ENCODE assay signal across 9 mouse cellular contexts in the genomic region with DNA sequence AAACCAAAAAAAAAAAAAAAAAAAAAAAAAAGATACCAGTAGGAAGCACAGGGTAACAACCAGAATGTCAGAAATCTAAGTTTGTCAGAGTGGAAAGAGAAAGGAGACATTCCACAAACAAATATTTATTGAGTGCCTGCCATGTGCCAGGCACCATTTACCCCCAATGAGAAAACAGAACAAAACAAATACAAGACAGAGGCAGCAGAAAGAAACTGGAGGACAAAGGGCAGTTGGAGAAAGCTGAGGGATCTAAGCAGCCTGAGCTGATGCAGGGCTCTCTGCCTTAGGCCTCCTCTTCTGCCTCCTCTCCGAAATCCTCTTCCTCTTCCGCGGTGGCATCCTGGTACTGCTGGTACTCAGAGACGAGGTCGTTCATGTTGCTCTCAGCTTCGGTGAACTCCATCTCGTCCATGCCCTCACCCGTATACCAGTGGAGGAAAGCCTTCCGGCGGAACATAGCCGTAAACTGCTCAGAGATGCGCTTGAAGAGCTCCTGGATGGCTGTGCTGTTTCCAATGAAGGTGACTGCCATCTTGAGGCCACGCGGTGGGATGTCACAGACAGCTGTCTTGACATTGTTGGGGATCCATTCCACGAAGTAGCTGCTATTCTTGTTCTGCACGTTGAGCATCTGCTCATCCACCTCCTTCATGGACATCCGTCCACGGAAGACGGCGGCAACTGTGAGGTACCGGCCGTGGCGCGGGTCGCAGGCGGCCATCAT. TPM values are rescaled to one million over a fixed set of nuclear protein-coding genes. Genes with fewer than 3 reads are reported as not detected.
A peak's percentile ranks its signal among the peaks of the same experiment; 100 is the strongest.
DNase-seq lines count a peak whose midpoint lies in the region; ATAC-seq and TF ChIP-seq lines count a peak whose summit lies in the region.
"Had no signal": no experiment of that assay in that cellular context is flagged by ENCODE, and none has a peak within 500 bp of the region (broad histone marks: within the 10 kb centered on the region; RNA-seq: fewer than 3 reads in every experiment).

No protein-coding gene starts in this region.

- intact Hi-C loops in left cerebral cortex, postnatal 36 days (cut with DNase I) = loop anchor here (5.0 kb wide), 1 partner anchor 82 kb away; the partner anchor contains the start of genes Mrps18b and Ppp1r10

- H3K9ac ChIP-seq in kidney, embryonic 14.5 days (ENCODE audit: low read depth, low read length) = peak overlapping the region; percentile 87; the same call in 1 of the 2 replicates
- peak overlapping the region; percentile 94 for H3K9ac ChIP-seq in embryonic facial prominence, embryonic 14.5 days (ENCODE audit: low read depth, low read length)
- peak overlapping the region; percentile 98; the same call in 1 of the 2 replicates for H3K9ac ChIP-seq in neural tube, embryonic 14.5 days (replicated peaks; ENCODE audit: low read depth, low read length)

- peak overlapping the region; percentile 78 for H3K4me2 ChIP-seq in kidney, embryonic 14.5 days (replicated peaks; ENCODE audit: low read depth, low read length)
- peak overlapping the region; percentile 92 for H3K4me2 ChIP-seq in embryonic facial prominence, embryonic 14.5 days (ENCODE audit: low read depth, low read length)
- peak overlapping the region; percentile 69 for H3K4me2 ChIP-seq in neural tube, embryonic 14.5 days (ENCODE audit: low read depth, low read length)

- no peak overlapping the region for H3K27ac ChIP-seq in kidney, embryonic 14.5 days (ENCODE audit: low read depth, low read length)
- H3K27ac ChIP-seq in embryonic facial prominence, embryonic 14.5 days (replicated peaks; ENCODE audit: low read depth, low read length) = no peak overlapping the region
- H3K27ac ChIP-seq in neural tube, embryonic 14.5 days (ENCODE audit: low read depth, low read length) = no peak overlapping the region
- H3K27ac ChIP-seq: macrophage had no signal

- H3K27me3 ChIP-seq in kidney, embryonic 14.5 days (ENCODE audit: control insufficient read depth, insufficient read depth, low read length) = no peaks in the 10 kb centered on the region
- no peaks in the 10 kb centered on the region for H3K27me3 ChIP-seq in G1E (ENCODE audit: insufficient read depth, low read length)
- H3K27me3 ChIP-seq in embryonic facial prominence, embryonic 14.5 days (replicated peaks; ENCODE audit: control insufficient read depth, insufficient read depth, low read length) = no peaks in the 10 kb centered on the region
- no peaks in the 10 kb centered on the region for H3K27me3 ChIP-seq in neural tube, embryonic 14.5 days (ENCODE audit: control insufficient read depth, insufficient read depth, low read length)

- H3K4me1 ChIP-seq in kidney, embryonic 14.5 days (ENCODE audit: control insufficient read depth, insufficient read depth, low read length) = peaks cover 28% of the 10 kb centered on the region
- H3K4me1 ChIP-seq in G1E (ENCODE audit: insufficient read depth, low read depth, low read length) = peaks cover 62% of the 10 kb centered on the region
- peaks cover 21% of the 10 kb centered on the region for H3K4me1 ChIP-seq in embryonic facial prominence, embryonic 14.5 days (ENCODE audit: control insufficient read depth, insufficient read depth, low read length)
- H3K4me1 ChIP-seq in neural tube, embryonic 14.5 days (ENCODE audit: control insufficient read depth, insufficient read depth, low read length) = peaks cover 33% of the 10 kb centered on the region

- H3K36me3 ChIP-seq in kidney, embryonic 14.5 days (ENCODE audit: control insufficient read depth, insufficient read depth, low read length) = peaks cover 54% of the 10 kb centered on the region
- H3K36me3 ChIP-seq in G1E (replicated peaks) = peaks cover 71% of the 10 kb centered on the region
- peaks cover 55% of the 10 kb centered on the region for H3K36me3 ChIP-seq in embryonic facial prominence, embryonic 14.5 days (ENCODE audit: control insufficient read depth, insufficient read depth, low read length)
- peaks cover 42% of the 10 kb centered on the region for H3K36me3 ChIP-seq in neural tube, embryonic 14.5 days (ENCODE audit: control insufficient read depth, insufficient read depth, low read length)

- 70% methylated on average over 26 of the region's 26 CpGs for WGBS in kidney, embryonic 14.5 days
- 68% methylated on average over 26 of the region's 26 CpGs for WGBS in embryonic facial prominence, embryonic 14.5 days
- 70% methylated on average over 26 of the region's 26 CpGs for WGBS in neural tube, embryonic 14.5 days

- H3K4me3 ChIP-seq in kidney, embryonic 14.5 days (ENCODE audit: low read length) = peak overlapping the region; percentile 91
- peak overlapping the region; percentile 73 for H3K4me3 ChIP-seq in G1E (ENCODE audit: low read depth, low read length)
- H3K4me3 ChIP-seq in embryonic facial prominence, embryonic 14.5 days (ENCODE audit: low read depth, low read length) = peak overlapping the region; percentile 85
- peak overlapping the region; percentile 93 for H3K4me3 ChIP-seq in neural tube, embryonic 14.5 days (ENCODE audit: low read depth, low read length)

- TF ChIP-seq CTCF in G1E (IDR thresholded peaks at IDR 0.05; ENCODE audit: low read depth, low read length) = 0 out of 2 replicates have a peak, but pooled peaks have one; percentile 24

- no peaks in the 10 kb centered on the region for H3K9me3 ChIP-seq in kidney, embryonic 14.5 days (ENCODE audit: control insufficient read depth, low read length)
- no peaks in the 10 kb centered on the region for H3K9me3 ChIP-seq in G1E (replicated peaks)
- H3K9me3 ChIP-seq in embryonic facial prominence, embryonic 14.5 days (ENCODE audit: control insufficient read depth, low read length) = no peaks in the 10 kb centered on the region
- H3K9me3 ChIP-seq in neural tube, embryonic 14.5 days (ENCODE audit: control insufficient read depth, low read length) = no peaks in the 10 kb centered on the region

- DNase-seq in kidney, postnatal 10 days = no peak
- no peak for DNase-seq in G1E (ENCODE audit: low spot score)
- DNase-seq in embryonic facial prominence, embryonic 14.5 days (ENCODE audit: low spot score) = no peak
- peak; percentile 25 to 53 for DNase-seq in left cerebral cortex, postnatal 36 days (ENCODE audit: low spot score in 2 of 2)
- DNase-seq in gastrocnemius, postnatal 25 days = no peak
- DNase-seq in urinary bladder, adult 18-20 months (ENCODE audit: low spot score in 2 of 2) = no peak

- ATAC-seq in kidney, embryonic 14.5 days (ENCODE audit: low FRiP score, low TSS enrichment) = no peak
- ATAC-seq in G1E (ENCODE audit: extremely low read depth, insufficient number of reproducible peaks, low FRiP score, poor library complexity, severe bottlenecking) = no peak
- ATAC-seq in embryonic facial prominence, embryonic 14.5 days (ENCODE audit: low read depth) = no peak
- ATAC-seq in neural tube, embryonic 14.5 days (ENCODE audit: low read depth) = no peak

RNA-seq across cellular contexts. Expression of gene Tubb5, which starts 3.2 kb away (rescaled TPM):
- 1,061 and 1,103 TPM in 2 replicates for polyA plus RNA-seq in kidney, embryonic 14.5 days (2014; fragmentation: Nextera tagmentation; extraction: Ambion mirVana)
- total RNA-seq in G1E (2014; fragmentation: Nextera tagmentation) (677 and 817 TPM in 2 replicates), G1E (2017) (849 and 1,028 TPM in 2 replicates)
- 299 and 510 TPM in 2 replicates for polyA plus RNA-seq in G1E (2012)
- 736 and 832 TPM in 2 replicates for polyA plus RNA-seq in embryonic facial prominence, embryonic 14.5 days (2014; fragmentation: Nextera tagmentation; extraction: Ambion mirVana)
- total RNA-seq in left cerebral cortex, postnatal 36 days (2021) = 100 to 1,000 TPM; 441 to 478 TPM
- polyA plus RNA-seq in neural tube, embryonic 14.5 days (2014; fragmentation: Nextera tagmentation; extraction: Ambion mirVana) = 1,611 and 1,626 TPM in 2 replicates
- total RNA-seq in gastrocnemius, postnatal 25 days (2021) = 10 to 100 TPM; 39.2 to 54.5 TPM

RNA-seq across cellular contexts. Expression of gene Mdc1, which starts 6.5 kb away (rescaled TPM):
- 13.1 and 16.5 TPM in 2 replicates for polyA plus RNA-seq in kidney, embryonic 14.5 days (2014; fragmentation: Nextera tagmentation; extraction: Ambion mirVana)
- 197 and 209 TPM in 2 replicates for total RNA-seq in G1E (2014; fragmentation: Nextera tagmentation)
- 10.8 and 15.8 TPM in 2 replicates for total RNA-seq in G1E (2017)
- 18.2 and 29.7 TPM in 2 replicates for polyA plus RNA-seq in G1E (2012)
- polyA plus RNA-seq in embryonic facial prominence, embryonic 14.5 days (2014; fragmentation: Nextera tagmentation; extraction: Ambion mirVana) = 10.2 and 14.8 TPM in 2 replicates
- 10 to 100 TPM; 16.5 to 16.9 TPM for total RNA-seq in left cerebral cortex, postnatal 36 days (2021)
- 6.0 and 8.5 TPM in 2 replicates for polyA plus RNA-seq in neural tube, embryonic 14.5 days (2014; fragmentation: Nextera tagmentation; extraction: Ambion mirVana)
- 1 to 10 TPM; 3.7 to 5.2 TPM for total RNA-seq in gastrocnemius, postnatal 25 days (2021)

RNA-seq across cellular contexts. Expression of gene Flot1, which starts 11.8 kb away (rescaled TPM):
- polyA plus RNA-seq in kidney, embryonic 14.5 days (2014; fragmentation: Nextera tagmentation; extraction: Ambion mirVana) = 35.9 and 36.1 TPM in 2 replicates
- total RNA-seq in G1E (2014; fragmentation: Nextera tagmentation) (68.5 and 73.7 TPM in 2 replicates), G1E (2017) (93.5 and 97.6 TPM in 2 replicates)
- polyA plus RNA-seq in G1E (2012) = 65.3 and 84.9 TPM in 2 replicates
- polyA plus RNA-seq in embryonic facial prominence, embryonic 14.5 days (2014; fragmentation: Nextera tagmentation; extraction: Ambion mirVana) = 49.0 and 49.5 TPM in 2 replicates
- 100 to 1,000 TPM; 146 to 149 TPM for total RNA-seq in left cerebral cortex, postnatal 36 days (2021)
- polyA plus RNA-seq in neural tube, embryonic 14.5 days (2014; fragmentation: Nextera tagmentation; extraction: Ambion mirVana) = 100 and 121 TPM in 2 replicates
- 10 to 100 TPM; 41.0 to 46.3 TPM for total RNA-seq in gastrocnemius, postnatal 25 days (2021)

RNA-seq across cellular contexts. Expression of gene Ier3, which starts 13.4 kb away (rescaled TPM):
- polyA plus RNA-seq in kidney, embryonic 14.5 days (2014; fragmentation: Nextera tagmentation; extraction: Ambion mirVana) = 6.8 and 7.7 TPM in 2 replicates
- total RNA-seq in G1E (2014; fragmentation: Nextera tagmentation) (13.7 and 21.4 TPM in 2 replicates), G1E (2017) (49.5 and 61.2 TPM in 2 replicates)
- 33.5 and 39.8 TPM in 2 replicates for polyA plus RNA-seq in G1E (2012)
- polyA plus RNA-seq in embryonic facial prominence, embryonic 14.5 days (2014; fragmentation: Nextera tagmentation; extraction: Ambion mirVana) = 10.1 and 10.3 TPM in 2 replicates
- total RNA-seq in left cerebral cortex, postnatal 36 days (2021) = 10 to 100 TPM; 10.6 to 13.6 TPM
- 4.2 and 6.9 TPM in 2 replicates for polyA plus RNA-seq in neural tube, embryonic 14.5 days (2014; fragmentation: Nextera tagmentation; extraction: Ambion mirVana)
- 1 to 10 TPM; 4.0 to 4.5 TPM for total RNA-seq in gastrocnemius, postnatal 25 days (2021)

RNA-seq across cellular contexts. Expression of gene Nrm, which starts 26.3 kb away (rescaled TPM):
- polyA plus RNA-seq in kidney, embryonic 14.5 days (2014; fragmentation: Nextera tagmentation; extraction: Ambion mirVana) = 53.2 and 65.2 TPM in 2 replicates
- total RNA-seq in G1E (2014; fragmentation: Nextera tagmentation) (39.9 and 59.9 TPM in 2 replicates), G1E (2017) (51.0 and 53.3 TPM in 2 replicates)
- 23.4 and 33.1 TPM in 2 replicates for polyA plus RNA-seq in G1E (2012)
- 47.7 and 55.4 TPM in 2 replicates for polyA plus RNA-seq in embryonic facial prominence, embryonic 14.5 days (2014; fragmentation: Nextera tagmentation; extraction: Ambion mirVana)
- total RNA-seq in left cerebral cortex, postnatal 36 days (2021) = 1 to 10 TPM; 2.3 to 3.1 TPM
- polyA plus RNA-seq in neural tube, embryonic 14.5 days (2014; fragmentation: Nextera tagmentation; extraction: Ambion mirVana) = 15.7 and 16.9 TPM in 2 replicates
- 1 to 10 TPM in 1 of 2 experiments, under 1 TPM in 1; 0.74 to 1.6 TPM for total RNA-seq in gastrocnemius, postnatal 25 days (2021)

Comparison
In these comparisons a context has a peak if more than half of its experiments do, and no peak if none do; other contexts are left out.
1. DNase-seq: peak in left cerebral cortex, postnatal 36 days (2 of 2); none in kidney, postnatal 10 days (single experiment), G1E (single experiment), embryonic facial prominence, embryonic 14.5 days (single experiment), gastrocnemius, postnatal 25 days (single experiment) and urinary bladder, adult 18-20 months (0 of 2).
2. Peak in every context shown above with its lines, with median percentiles within 50 percentile points of each other: H3K4me2 ChIP-seq, H3K4me3 ChIP-seq and H3K9ac ChIP-seq.